Comparison of ENCODE assay signal across 8 mouse cellular contexts in genomic region chr5:57714621-57715523, GRCm38 (mm10). TPM values are rescaled to one million over a fixed set of nuclear protein-coding genes. Genes with fewer than 3 reads are reported as not detected.
DNase-seq lines count a peak whose midpoint lies in the region; ATAC-seq lines count a peak whose summit lies in the region.

No protein-coding gene starts in this region.

- no peaks in the 10 kb centered on the region for H3K4me1 ChIP-seq in hindbrain, embryonic 12.5 days

- H3K27me3 ChIP-seq in hindbrain, embryonic 12.5 days: no peaks in the 10 kb centered on the region

- peak; percentile 87 for DNase-seq in Muller cell, postnatal 12 days (ENCODE audit: inconsistent ontology term)
- DNase-seq in cerebellum, adult 8-10 months: peak; percentile 19
- DNase-seq in left cerebral cortex, adult 11 months (ENCODE audit: low spot score): peak; percentile 49
- DNase-seq in lung, postnatal 4 days: peak; percentile 27 to 36
- peak; percentile 64 for DNase-seq in right cerebral cortex, adult 2 months (ENCODE audit: low spot score in 2 of 2)
- DNase-seq in urinary bladder, postnatal 4 days (ENCODE audit: low spot score in 2 of 2): peak; percentile 57 to 64

- whole genome bisulfite sequencing in hindbrain, embryonic 12.5 days: under 1% methylated on average over 44 of the region's 45 CpGs

- no peaks in the 10 kb centered on the region for H3K9me3 ChIP-seq in hindbrain, embryonic 12.5 days (replicated peaks)

- no peaks in the 10 kb centered on the region for H3K36me3 ChIP-seq in hindbrain, embryonic 12.5 days

- H3K27ac ChIP-seq in hindbrain, embryonic 12.5 days: peak overlapping the region; percentile 83

- H3K4me2 ChIP-seq in hindbrain, embryonic 12.5 days (replicated peaks): peak overlapping the region; percentile 83

- peak overlapping the region; percentile 65 for H3K4me3 ChIP-seq in hindbrain, embryonic 12.5 days

- peak overlapping the region; percentile 73 for H3K9ac ChIP-seq in hindbrain, embryonic 12.5 days

- peak; percentile 7 for ATAC-seq in frontal cortex, adult (ENCODE audit: low TSS enrichment)
- peak; percentile 70 for ATAC-seq in hindbrain, embryonic 12.5 days (ENCODE audit: low FRiP score)

RNA-seq across cellular contexts. Expression of gene Pcdh7, which starts 2.9 kb away (rescaled TPM):
- polyA plus RNA-seq in hindbrain, embryonic 12.5 days (2016; fragmentation: Nextera tagmentation; extraction: Ambion mirVana): 15.3 and 16.8 TPM in 2 replicates

Comparison
In these comparisons a context has a peak if more than half of its experiments do, and no peak if none do; other contexts are left out.
1. Peak in every context shown above with its lines: DNase-seq, ATAC-seq, H3K4me3 ChIP-seq and H3K27ac ChIP-seq.
2. DNase-seq: peak in every context shown above with its lines; median percentile 87 in Muller cell, postnatal 12 days; 64 in right cerebral cortex, adult 2 months; 60 in urinary bladder, postnatal 4 days; 49 in left cerebral cortex, adult 11 months; 32 in lung, postnatal 4 days; 19 in cerebellum, adult 8-10 months.